In genomic region chr17:54065187-54065795, GRCm38 (mm10) we compare ENCODE assay signal across 10 mouse cellular contexts.
DNase-seq lines count a peak whose midpoint lies in the region; TF ChIP-seq lines count a peak whose summit lies in the region.
"Had no signal": no experiment of that assay in that cellular context is flagged by ENCODE, and none has a peak within 500 bp of the region (broad histone marks: within the 10 kb centered on the region; RNA-seq: fewer than 3 reads in every experiment).

No protein-coding gene starts in this region.

- peak; percentile 15 for DNase-seq in kidney, adult 9 months
- no peak for DNase-seq in kidney, adult 11 months
- peak; percentile 51 for DNase-seq in ZHBTc4 (ENCODE audit: low read depth, low spot score)
- peak; percentile 28 for DNase-seq in mesoderm, embryonic 11.5 days (ENCODE audit: low read depth, low spot score)
- DNase-seq in natural killer cell, adult 2 months (ENCODE audit: low spot score in 2 of 2), result no peak
- no peak for DNase-seq in gastrocnemius, postnatal 4 days (ENCODE audit: low spot score in 2 of 2)
- no peak for DNase-seq in gastrocnemius, postnatal 10 days
- DNase-seq: layer of hippocampus, adult 9-11 months; lung, postnatal 10 days had no signal

- H3K9me3 ChIP-seq in E14TG2a.4 (ENCODE audit: low read length), result no peaks in the 10 kb centered on the region

- H3K27me3 ChIP-seq in E14TG2a.4 (ENCODE audit: insufficient read depth, low read length), result no peaks in the 10 kb centered on the region

- H3K36me3 ChIP-seq in E14TG2a.4 (ENCODE audit: insufficient read depth, low read length), result no peaks in the 10 kb centered on the region

- TF ChIP-seq CTCF in E14TG2a.4 (conservative IDR thresholded peaks at IDR 0.05; ENCODE audit: low read length), result peak; percentile 38

- H3K4me1 ChIP-seq in E14TG2a.4 (replicated peaks; ENCODE audit: low read depth, low read length), result no peaks in the 10 kb centered on the region

- H3K4me3 ChIP-seq in E14TG2a.4 (replicated peaks; ENCODE audit: low read length), result no peak overlapping the region

Comparison
In these comparisons a context has a peak if more than half of its experiments do, and no peak if none do; other contexts are left out.
1. DNase-seq: peak in kidney, adult 9 months (single experiment), ZHBTc4 (single experiment) and mesoderm, embryonic 11.5 days (single experiment); none in kidney, adult 11 months (single experiment), natural killer cell, adult 2 months (0 of 2), gastrocnemius, postnatal 4 days (0 of 2) and gastrocnemius, postnatal 10 days (single experiment).